Mouse (Mus musculus) B cell, adult 2 months (primary cell): ENCODE results near the gene Prpf40a.

ENCODE experiments used
- DNase-seq, 2 experiments: peaks; one replicate each; pipeline ENCODE4 v3.0.0; 2022

Prpf40a gene

GRCm38 (mm10) chr2:53190684-53191511 lies at the start of gene Prpf40a:
Gene Prpf40a, minus strand, starts transcription at chr2:53191284.
- peak; percentile 99 for DNase-seq

DNA sequence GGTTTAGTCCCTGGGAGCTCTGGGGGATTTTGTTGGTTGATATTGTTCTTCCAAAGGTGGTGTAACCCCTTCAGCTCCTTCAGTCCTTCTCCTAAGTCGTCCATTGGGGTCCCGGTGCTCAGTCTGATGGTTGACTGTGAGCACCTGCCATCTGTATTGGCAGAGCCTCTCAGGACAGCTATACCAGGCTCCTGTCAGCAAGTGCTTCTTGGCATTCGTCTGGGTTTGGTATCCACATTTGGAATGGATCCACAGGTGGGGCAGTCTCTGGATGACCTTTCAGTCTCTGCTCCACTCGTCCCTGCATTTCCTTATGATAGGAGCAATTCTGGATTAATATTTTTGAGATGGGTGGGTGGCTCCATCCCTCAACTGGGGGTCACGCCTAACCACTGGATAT lies 31.2 kb upstream of the Prpf40a start:
- no peak for DNase-seq

- DNase-seq = no peak
Measured at GRCm38 (mm10) chr2:53213493-53213892, 22.4 kb upstream of the Prpf40a start.

GRCm38 (mm10) chr2:53206749-53207148 lies 15.7 kb upstream of the Prpf40a start:
- DNase-seq = no peak

DNA sequence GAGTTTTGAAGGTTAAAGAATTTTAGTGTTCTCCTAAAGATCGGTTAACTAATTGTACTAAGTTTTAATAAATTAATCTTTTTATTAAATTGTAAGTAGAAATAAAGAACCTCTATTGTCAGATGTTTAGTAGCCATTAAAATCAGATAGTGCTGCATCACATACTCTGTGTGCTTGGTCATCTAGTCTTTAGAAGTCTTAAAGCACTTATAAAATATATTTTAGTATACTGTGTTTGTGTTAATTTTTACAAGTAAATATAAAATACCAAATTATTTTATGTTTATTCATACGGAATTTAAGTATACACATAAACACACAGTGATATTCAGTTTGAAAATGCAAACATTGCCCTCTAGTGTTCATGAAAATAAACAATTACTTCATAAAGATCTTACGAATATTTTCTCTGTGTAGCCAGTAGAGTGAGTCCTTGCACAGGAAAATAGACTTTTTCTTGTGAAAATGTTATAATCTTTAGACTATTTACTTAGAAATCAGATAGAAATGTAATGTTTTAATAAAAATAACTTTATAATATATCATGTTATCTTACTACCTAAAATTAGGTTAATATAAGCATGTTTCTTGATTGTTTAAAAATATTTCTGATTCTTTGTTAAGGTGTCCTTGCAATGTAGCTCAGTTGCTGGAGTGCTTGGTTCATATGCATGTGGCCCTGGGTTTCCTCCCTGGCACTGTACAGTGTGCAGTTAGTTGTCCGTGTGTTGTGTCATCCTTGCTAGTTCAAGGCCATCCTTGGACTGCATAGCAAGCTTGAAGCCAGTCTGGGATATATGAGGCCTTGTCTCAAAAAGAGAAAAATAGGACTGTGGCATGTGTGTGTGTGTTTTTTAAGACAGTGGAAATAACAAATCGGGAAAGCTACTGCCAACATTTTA lies 13.5 kb upstream of the Prpf40a start:
- DNase-seq = no peak

DNA sequence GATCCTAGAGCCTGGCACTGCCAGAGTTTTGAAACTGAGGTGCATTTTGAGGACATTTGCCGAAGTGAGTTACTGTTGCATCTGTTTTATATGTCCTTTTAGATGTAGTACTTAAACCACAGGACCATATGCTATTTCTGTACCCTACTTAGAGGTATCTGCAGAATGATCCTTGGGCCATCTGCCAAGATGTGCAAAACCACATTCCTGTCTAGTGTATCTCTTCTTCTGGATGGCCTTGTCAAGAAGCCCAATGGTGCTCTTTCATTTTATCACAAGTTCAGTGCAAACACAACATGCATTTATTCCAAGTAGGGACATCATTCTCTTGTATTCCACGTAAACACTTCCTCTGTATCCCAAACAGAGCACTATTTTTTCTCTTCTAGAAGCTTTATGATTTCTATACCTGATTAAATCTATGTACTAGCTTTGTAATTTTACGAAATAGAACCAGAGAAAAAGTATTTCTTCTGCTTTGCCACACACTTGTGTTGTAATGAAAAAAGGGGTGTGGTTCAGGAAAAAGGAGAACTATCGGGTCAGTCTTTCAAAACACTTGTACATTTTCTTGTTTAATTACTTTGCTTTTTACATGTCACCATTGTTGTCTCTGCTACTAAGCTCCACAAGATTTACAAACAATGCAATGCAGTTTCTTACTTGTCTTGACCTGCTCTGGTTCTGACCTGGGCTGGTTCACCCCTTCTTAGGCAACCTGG lies 9.2 kb upstream of the Prpf40a start:
- no peak for DNase-seq

DNA sequence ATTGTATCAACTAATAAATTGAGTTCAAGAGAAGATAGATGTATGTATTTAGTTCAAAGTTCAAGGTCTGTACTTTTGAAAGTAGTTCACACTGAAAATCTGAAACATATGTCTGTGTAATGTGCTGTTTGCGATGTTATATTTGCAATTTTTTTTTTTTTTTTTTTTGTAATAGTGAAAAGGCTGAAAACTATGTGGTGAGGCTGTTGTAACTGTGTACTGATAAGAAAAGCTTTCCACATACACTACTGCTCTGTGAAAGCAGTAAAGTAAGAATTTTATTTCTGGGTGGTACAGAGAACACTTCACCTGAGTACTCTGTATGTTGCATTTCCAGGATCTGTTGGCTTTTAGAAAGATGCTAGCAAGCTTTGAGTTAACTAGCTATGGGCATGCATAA lies 8.1 kb upstream of the Prpf40a start:
- no peak for DNase-seq

DNA sequence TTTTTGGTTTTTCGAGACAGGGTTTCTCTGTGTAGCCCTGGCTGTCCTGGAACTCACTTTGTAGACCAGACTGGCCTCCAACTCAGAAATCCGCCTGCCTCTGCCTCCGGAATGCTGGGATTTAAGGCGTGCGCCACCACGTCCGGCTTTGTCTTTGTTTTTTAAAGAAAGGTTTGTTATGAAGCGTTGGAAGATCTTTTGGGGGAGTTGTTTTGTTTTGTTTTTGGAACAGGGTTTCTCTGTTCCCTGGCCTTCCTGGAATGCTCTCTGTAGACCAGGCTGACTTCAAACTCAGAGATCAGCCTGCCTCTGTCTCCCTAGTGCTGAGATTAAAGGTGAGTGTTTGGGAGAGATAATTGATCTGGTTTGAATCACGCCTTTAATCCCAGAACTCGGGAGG lies 5.3 kb upstream of the Prpf40a start:
- DNase-seq = no peak

GRCm38 (mm10) chr2:53192386-53192785 lies 1.3 kb upstream of the Prpf40a start:
- no peak for DNase-seq

DNA sequence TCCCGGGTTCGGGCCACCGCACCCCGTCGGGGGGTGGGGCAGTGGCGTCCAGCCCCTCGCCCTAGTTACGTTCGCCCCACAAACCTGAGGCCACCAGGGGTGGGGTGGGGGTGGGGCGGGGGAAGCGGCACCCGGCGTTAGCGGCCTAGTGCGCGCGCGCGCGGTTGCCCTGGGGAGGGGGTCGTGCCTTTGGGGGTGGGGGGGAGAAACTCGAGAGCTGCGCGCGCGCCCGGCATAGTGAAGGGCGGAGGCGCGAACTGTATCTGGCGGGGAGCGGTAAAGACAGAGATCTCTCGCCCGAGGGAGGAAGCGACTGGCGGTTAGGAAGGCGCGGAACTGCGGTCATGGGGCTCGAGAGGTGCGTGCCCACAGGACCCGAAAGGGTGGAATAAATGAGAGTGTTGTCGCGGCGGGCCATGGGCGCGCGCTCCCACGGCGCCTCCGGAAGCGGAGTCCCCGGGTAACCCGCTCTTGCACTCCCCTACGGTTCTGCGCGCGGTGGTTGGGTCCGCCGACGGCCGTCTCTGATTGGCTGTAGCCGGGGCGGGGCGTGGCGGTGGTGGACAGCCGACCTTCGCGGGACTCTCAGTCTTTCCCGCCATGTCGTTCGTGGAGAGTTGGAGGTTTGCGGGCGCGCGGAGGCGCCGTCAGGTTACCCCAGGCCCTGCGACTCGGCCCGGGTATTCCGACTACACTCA lies 588 bp upstream of the Prpf40a start, which contains the start of gene Arl6ip6:
Gene Arl6ip6 (plus strand): TSS at position 204 of the 698 bp plus-strand sequence.
- DNase-seq = peak; percentile 98 to 99

DNA sequence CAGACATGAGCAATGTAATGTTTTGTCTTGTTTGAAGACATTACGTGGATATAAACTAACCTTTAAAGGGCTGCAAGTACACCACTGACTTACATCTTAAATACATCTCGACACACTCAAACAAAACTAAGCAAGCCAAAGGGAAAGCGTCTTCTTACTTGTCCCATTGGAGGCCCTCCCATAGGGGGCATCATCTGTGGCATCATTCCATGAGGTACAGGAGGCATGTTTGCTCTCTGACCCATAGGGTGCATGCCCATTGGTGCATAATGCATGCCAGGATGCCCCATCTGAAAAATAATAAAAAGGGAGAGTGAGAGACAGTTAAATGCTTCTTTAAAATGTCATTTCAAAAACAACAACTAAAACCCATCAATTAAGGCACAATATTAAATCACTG lies 1.3 kb downstream of the Prpf40a start:
- peak; percentile 21 to 34 for DNase-seq

GRCm38 (mm10) chr2:53179876-53180275 lies 11.2 kb downstream of the Prpf40a start:
- DNase-seq = no peak

- DNase-seq = no peak
Measured at GRCm38 (mm10) chr2:53178966-53179365, 12.1 kb downstream of the Prpf40a start.

DNA sequence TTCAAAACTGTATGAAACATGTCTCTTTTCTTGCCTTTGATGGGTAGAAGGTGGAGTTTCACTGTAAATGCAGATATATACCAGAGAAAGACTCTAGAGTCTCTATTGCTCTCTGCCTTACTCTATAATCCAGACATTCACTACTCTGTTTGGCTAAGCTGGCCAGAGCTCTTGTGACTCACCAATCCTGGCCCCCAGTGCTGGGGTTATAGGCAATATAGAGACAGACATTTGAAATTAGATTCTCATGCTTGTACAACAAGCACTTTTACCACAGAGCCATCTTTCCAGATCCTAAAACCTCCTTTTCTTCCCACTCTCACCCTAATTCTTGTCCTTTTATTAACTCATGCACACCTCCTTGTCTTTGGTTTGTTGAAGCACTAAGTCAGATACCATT lies 17.1 kb downstream of the Prpf40a start:
- no peak for DNase-seq

- no peak for DNase-seq
Measured at GRCm38 (mm10) chr2:53146852-53147251, 44.2 kb downstream of the Prpf40a start.

DNA sequence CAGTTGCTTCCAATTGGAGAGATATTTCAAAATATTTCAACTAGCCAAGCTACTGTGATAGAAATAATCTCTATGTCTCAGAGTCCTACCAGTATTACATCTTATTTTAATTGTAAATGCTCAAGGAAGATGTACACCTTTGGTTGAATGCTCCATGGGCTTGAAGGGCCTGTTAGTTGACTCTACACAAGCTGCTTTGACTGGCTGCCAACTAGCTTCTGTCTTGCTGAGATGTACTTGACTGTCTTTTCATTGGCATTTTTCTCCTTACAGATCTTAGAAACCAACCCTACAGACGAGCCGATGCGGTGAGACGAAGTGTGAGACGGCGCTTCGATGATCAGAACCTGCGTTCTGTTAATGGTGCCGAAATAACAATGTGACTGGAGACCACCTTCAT lies 59.5 kb downstream of the Prpf40a start:
- DNase-seq = no peak

DNA sequence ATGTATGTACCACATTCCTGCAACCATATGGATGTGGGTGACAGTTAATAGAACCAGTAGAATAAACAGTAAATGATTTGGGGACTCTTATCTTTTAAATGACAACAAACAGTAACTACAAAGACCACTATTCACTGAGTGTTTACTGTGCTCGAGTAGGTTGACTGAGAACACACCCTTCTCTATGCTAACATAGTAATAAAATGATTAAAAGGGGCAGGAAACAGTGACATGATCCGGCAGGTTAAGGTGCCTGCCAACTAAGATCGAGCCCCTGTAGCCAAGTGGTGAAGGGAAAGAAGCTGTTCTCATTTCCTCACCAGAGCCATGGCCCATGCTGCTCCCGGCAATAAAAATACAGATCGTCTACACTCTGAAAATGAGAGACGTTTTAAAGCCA lies 62.0 kb downstream of the Prpf40a start:
- no peak for DNase-seq

DNA sequence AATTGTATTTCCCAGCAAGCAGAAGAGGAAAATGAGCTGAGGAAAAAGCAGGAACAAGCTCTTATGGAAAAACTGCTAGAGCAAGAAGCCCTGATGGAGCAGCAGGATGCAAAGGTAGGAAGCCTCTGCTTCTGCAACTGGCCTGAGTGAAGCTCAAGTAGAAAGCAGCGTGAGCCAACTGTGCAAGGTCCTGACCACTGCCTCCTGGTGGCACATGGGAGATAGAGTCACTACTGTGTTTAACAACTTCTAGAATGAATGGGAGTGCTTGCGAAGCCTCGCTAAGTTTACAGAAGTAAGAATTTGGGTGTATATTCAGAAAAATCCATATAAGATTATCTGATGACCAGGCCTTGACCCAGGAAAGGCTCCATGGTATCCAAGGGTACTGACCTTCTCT lies 65.1 kb downstream of the Prpf40a start:
- DNase-seq = no peak

- DNase-seq = peak; percentile 38 to 48
Measured at GRCm38 (mm10) chr2:53121797-53122196, 69.3 kb downstream of the Prpf40a start.

DNA sequence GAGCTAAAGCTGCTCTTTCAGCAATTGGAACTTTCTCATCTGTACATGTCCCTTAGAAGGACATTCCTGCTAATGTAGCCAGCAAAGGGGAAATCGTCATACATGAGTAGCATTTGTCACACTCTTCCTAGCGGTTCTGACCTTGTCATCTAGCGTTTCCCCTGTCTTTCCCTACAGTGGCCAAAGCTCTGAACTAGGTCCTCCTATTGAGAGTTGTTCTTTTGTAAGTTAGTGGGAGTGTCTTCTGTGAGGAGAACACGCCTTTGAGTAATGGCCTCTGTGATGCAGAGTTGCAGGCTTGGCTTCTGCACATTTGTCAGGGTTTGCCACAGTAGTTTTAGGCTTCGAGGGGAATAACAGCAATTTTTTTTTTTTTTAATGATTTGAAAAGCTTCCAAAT lies 82.5 kb downstream of the Prpf40a start:
- no peak for DNase-seq

DNA sequence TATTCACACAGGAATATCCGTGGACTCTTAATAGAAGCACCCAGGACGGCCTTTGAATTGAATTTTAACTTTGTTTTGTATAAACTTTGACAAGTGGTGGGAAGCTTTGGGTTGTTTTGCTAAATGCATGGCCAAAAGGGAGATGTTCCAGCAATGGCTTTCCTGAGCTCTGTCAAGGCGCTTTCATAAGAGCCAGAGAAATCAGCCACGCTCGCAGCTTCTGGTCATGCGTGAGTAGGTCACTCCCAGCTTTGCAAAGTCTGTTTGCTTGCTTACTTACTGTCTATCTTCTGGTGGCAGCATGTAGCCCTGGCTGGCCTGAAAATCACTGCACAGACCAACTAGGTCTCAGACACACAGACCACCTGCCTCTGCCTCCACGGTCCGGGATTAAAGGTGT lies 84.6 kb downstream of the Prpf40a start:
- DNase-seq = no peak

DNA sequence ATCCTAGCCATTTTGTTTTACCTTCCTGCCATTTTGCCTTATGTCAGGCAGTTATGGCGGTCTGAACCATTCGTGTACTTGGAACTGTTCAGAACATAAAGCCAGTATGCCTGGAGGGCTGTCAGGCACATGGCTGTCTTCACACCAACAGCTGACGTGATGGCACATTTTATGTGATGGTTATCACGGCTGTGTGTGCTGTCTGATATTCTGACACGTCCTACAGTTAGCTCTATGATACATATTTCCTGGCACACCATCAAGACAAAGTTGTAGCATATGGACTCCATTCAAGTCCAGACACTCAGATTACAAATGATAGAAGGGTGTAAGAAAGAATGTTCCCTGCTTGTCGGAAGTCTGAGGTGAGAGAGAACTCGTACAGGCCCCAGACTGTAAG lies 85.0 kb downstream of the Prpf40a start:
- DNase-seq = no peak

DNA sequence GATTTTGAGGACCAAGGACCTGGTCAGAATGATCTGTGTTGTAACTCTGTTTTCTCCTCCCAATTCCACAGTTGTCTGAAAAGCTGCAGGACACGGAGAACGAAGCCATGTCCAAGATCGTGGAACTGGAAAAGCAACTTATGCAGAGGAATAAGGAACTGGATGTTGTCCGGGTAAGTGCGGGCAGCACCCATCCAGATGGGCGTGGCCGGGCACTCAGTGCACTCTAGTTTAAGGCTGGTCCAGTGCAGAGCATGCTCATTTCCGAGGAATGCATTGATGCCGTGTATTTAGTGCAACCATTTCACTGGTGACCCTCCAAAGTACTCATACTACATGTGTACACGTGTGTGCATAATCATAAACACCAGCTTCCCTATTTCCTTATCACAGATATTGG lies 85.7 kb downstream of the Prpf40a start:
- no peak for DNase-seq
